Mouse (Mus musculus): ENCODE measurements around the gene Gmppa.

DNA sequence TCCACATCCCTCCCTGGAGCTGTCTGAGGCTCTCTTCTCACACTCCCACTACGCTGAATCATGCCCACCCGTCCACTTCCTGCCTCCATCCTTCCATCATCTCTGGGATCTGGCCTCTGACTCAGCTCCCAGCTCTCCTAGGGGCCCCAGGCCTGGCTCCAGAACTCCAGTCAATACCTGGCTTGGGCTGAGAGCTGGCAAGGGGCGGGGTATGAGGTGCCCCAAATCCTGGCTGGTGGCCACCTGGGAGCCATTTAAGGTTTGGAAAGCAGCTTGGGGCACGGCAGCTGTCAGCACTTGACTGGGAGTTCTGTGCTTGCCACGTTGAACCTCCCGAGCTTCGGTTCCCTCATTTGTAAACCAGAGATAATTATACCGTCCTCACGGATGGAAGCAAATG, 42.6 kb upstream of the Gmppa start:
- no peak for TF ChIP-seq CTCF (IDR thresholded peaks at IDR 0.05; ENCODE audit: low read depth, low read length)
- no peak for TF ChIP-seq POLR2A (IDR thresholded peaks at IDR 0.05; ENCODE audit: extremely low read depth, insufficient read depth, low read length)
